25 mouse cellular contexts compared by ENCODE assay signal in genomic region chr13:47164732-47165131, GRCm38 (mm10). TPM values are rescaled to one million over a fixed set of nuclear protein-coding genes. Genes with fewer than 3 reads are reported as not detected.
DNase-seq lines count a peak whose midpoint lies in the region; ATAC-seq lines count a peak whose summit lies in the region.
"Had no signal": no experiment of that assay in that cellular context is flagged by ENCODE, and none has a peak within 500 bp of the region (broad histone marks: within the 10 kb centered on the region; RNA-seq: fewer than 3 reads in every experiment).

No protein-coding gene starts in this region.

- H3K4me3 ChIP-seq in midbrain, embryonic 16.5 days (ENCODE audit: low read depth, low read length), result no peak overlapping the region
- H3K4me3 ChIP-seq: embryonic facial prominence, embryonic 13.5 days; embryonic facial prominence, embryonic 15.5 days; erythroblast, embryonic 14.5 days; forebrain, embryonic 10.5 days; forebrain, embryonic 12.5 days had no signal

- H3K27me3 ChIP-seq in midbrain, embryonic 16.5 days (ENCODE audit: control insufficient read depth, insufficient read depth, low read depth, low read length), result no peaks in the 10 kb centered on the region
- H3K27me3 ChIP-seq: CH12.LX; embryonic facial prominence, embryonic 13.5 days; embryonic facial prominence, embryonic 15.5 days; forebrain, embryonic 12.5 days; Patski had no signal

- H3K9ac ChIP-seq in midbrain, embryonic 16.5 days (ENCODE audit: low read depth, low read length), result no peak overlapping the region
- H3K9ac ChIP-seq: embryonic facial prominence, embryonic 13.5 days; embryonic facial prominence, embryonic 15.5 days; forebrain, embryonic 12.5 days had no signal

- no peaks in the 10 kb centered on the region for H3K9me3 ChIP-seq in midbrain, embryonic 16.5 days (replicated peaks; ENCODE audit: control insufficient read depth, low read length, poor library complexity, severe bottlenecking)
- H3K9me3 ChIP-seq: embryonic facial prominence, embryonic 13.5 days; embryonic facial prominence, embryonic 15.5 days; forebrain, embryonic 12.5 days; G1E had no signal

- WGBS in midbrain, embryonic 16.5 days, result 92% methylated on average over 5 of the region's 5 CpGs

- DNase-seq in heart, adult 11 months, result peak; percentile 91
- no peak for DNase-seq in heart, postnatal 4 days
- DNase-seq in B cell, adult 2 months, result no peak
- DNase-seq: adrenal gland, adult 8-10 months; adrenal gland, postnatal 14 days; adrenal gland, postnatal 36 days; cerebellum, adult 11-12 months; cerebellum, adult 2 months; cerebellum, adult 9-10 months; cerebellum, postnatal 10 days; cerebellum, postnatal 25 days had no signal

- no peaks in the 10 kb centered on the region for H3K4me1 ChIP-seq in midbrain, embryonic 16.5 days (ENCODE audit: control insufficient read depth, insufficient read depth, low read length)
- H3K4me1 ChIP-seq: forebrain, embryonic 12.5 days had no signal

- no peaks in the 10 kb centered on the region for H3K36me3 ChIP-seq in midbrain, embryonic 16.5 days (ENCODE audit: control insufficient read depth, insufficient read depth, low read length)
- H3K36me3 ChIP-seq: embryonic facial prominence, embryonic 13.5 days; embryonic facial prominence, embryonic 15.5 days; forebrain, embryonic 10.5 days; forebrain, embryonic 12.5 days had no signal

- H3K27ac ChIP-seq in midbrain, embryonic 16.5 days (ENCODE audit: low read length), result no peak overlapping the region
- H3K27ac ChIP-seq: embryonic facial prominence, embryonic 13.5 days; embryonic facial prominence, embryonic 15.5 days; forebrain, embryonic 10.5 days; forebrain, embryonic 12.5 days had no signal

- peak; percentile 69 for ATAC-seq in megakaryocyte, adult 5-6 weeks (ENCODE audit: poor library complexity, severe bottlenecking)
- ATAC-seq in midbrain, embryonic 16.5 days, result no peak
- ATAC-seq: activated CD4-positive, CD25-positive, alpha-beta regulatory T cell, adult 4 months; CD4-positive, CD25-positive, alpha-beta regulatory T cell, adult 4 months; forebrain, embryonic 14.5 days; forebrain, embryonic 16.5 days; Patski had no signal

- H3K4me2 ChIP-seq in midbrain, embryonic 16.5 days (ENCODE audit: low read length), result no peak overlapping the region
- H3K4me2 ChIP-seq: embryonic facial prominence, embryonic 13.5 days; embryonic facial prominence, embryonic 15.5 days; forebrain, embryonic 12.5 days had no signal

RNA-seq across cellular contexts. Expression of gene Rnf144b, which starts 42.3 kb away (rescaled TPM):
- total RNA-seq in heart, postnatal 4 days (2021), result 1 to 10 TPM; 7.3 to 8.1 TPM
- total RNA-seq in megakaryocyte, adult 5-6 weeks (2015), result 25.5 and 25.9 TPM in 2 replicates
- 25.6 and 28.7 TPM in 2 replicates for total RNA-seq in megakaryocyte, adult 5-6 weeks (2017)
- polyA plus RNA-seq in midbrain, embryonic 16.5 days (2015; fragmentation: Nextera tagmentation; extraction: Ambion mirVana), result 0.92 and 1.0 TPM in 2 replicates
- total RNA-seq: CH12.LX had no signal
- polyA plus RNA-seq: erythroblast, embryonic 14.5 days had no signal

RNA-seq across cellular contexts. Expression of gene Dek, which starts 58.7 kb away (rescaled TPM):
- total RNA-seq in heart, postnatal 4 days (2021), result 10 to 100 TPM; 85.5 to 87.1 TPM
- total RNA-seq in megakaryocyte, adult 5-6 weeks (2015), result 584 and 589 TPM in 2 replicates
- 678 and 828 TPM in 2 replicates for total RNA-seq in megakaryocyte, adult 5-6 weeks (2017)
- polyA plus RNA-seq in midbrain, embryonic 16.5 days (2015; fragmentation: Nextera tagmentation; extraction: Ambion mirVana), result 94.8 and 116 TPM in 2 replicates

Comparison
In these comparisons a context has a peak if more than half of its experiments do, and no peak if none do; other contexts are left out.
1. RNA of gene Dek, which starts 58.7 kb away (total RNA-seq): 584 to 828 TPM in megakaryocyte, adult 5-6 weeks; 85.5 to 87.1 TPM in heart, postnatal 4 days; every median in the first group is over 4 times any median in the second.